Mouse (Mus musculus): ENCODE results near the gene Mpg. TPM values are rescaled to one million over a fixed set of nuclear protein-coding genes. Genes with fewer than 3 reads are reported as not detected.
A peak's percentile ranks its signal among the peaks of the same experiment; 100 is the strongest.

Mpg gene
- total and polyA plus RNA-seq, 3 experiments = 39.1 to 40.3 (median 39.6) TPM

DNA sequence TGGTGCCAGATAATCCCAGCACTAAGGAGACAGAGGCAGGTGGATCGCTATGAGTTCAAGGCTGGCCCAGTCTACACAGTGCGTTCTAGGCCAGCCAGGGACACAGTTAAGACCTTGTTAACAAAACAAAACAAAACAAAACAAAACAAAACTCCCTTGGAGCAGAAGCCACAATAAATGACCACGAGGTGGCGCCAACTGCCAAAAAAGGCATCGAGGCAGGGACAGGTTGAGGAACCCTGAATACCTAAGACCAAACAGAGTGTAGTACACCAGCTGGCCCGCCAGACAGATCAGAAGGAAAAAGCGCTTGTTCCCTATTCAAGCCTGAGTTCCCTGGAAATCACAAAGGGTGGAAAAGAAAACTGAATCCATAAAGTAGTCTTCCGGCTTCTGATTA is 9.5 kb upstream of the Mpg start:
- no peak overlapping the region for H3K4me3 ChIP-seq (replicated peaks in 1 of 3; ENCODE audit: low read depth in 2 of 3, low read length in 2 of 3, poor library complexity in 1 of 3)
- peaks cover 39 to 72% of the 10 kb centered on the region in 2 experiments for H3K36me3 ChIP-seq (replicated peaks in 1 of 2; ENCODE audit: control insufficient read depth in 1 of 2, insufficient read depth in 1 of 2, low read length in 1 of 2)
- peak; percentile 88 for DNase-seq (ENCODE audit: extremely low read depth)
- no peak overlapping the region for H3K9ac ChIP-seq (ENCODE audit: insufficient read depth, low read depth)
- dilution Hi-C loops (cut with MboI; ENCODE audit: extremely low pct_ligation_motif_present, extremely low pct_unique_long_range_greater_than_20kb, low sequenced_read_pairs) = no loop called here
- no peaks in the 10 kb centered on the region for H3K79me2 ChIP-seq (replicated peaks; ENCODE audit: control insufficient read depth, extremely low read depth, insufficient read depth, poor library complexity, severe bottlenecking)
- no peaks in the 10 kb centered on the region for H3K9me3 ChIP-seq (replicated peaks; ENCODE audit: low read length)
- no peak overlapping the region for H3K27ac ChIP-seq (ENCODE audit: insufficient read depth, low read depth)
- H3K27me3 ChIP-seq (replicated peaks) = no peaks in the 10 kb centered on the region
- TF ChIP-seq RAD21 (IDR thresholded peaks at IDR 0.05; ENCODE audit: low read depth, low read length) = peak; percentile 93
- TF ChIP-seq MXI1 (IDR thresholded peaks at IDR 0.05; ENCODE audit: low read depth, low read length) = no peak
- TF ChIP-seq ZC3H11A (IDR thresholded peaks at IDR 0.05; ENCODE audit: low read depth, low read length) = peak; percentile 69
- no peak for TF ChIP-seq JUN (IDR thresholded peaks at IDR 0.05; ENCODE audit: insufficient read depth, low read depth, low read length)
- TF ChIP-seq CTCF (conservative IDR thresholded peaks at IDR 0.05 in 1 of 2, IDR thresholded peaks at IDR 0.05 in 1 of 2; ENCODE audit: low read depth in 2 of 2, low read length in 2 of 2) = peak; percentile 50 to 97
- peak; percentile 27; the same call in 1 of the 2 replicates for TF ChIP-seq MEF2A (IDR thresholded peaks at IDR 0.05; ENCODE audit: borderline replicate concordance, low read depth, low read length)
- TF ChIP-seq SIN3A (IDR thresholded peaks at IDR 0.05; ENCODE audit: low read length) = no peak
- TF ChIP-seq IRF4 (IDR thresholded peaks at IDR 0.05; ENCODE audit: low read depth, low read length) = peak; percentile 43; the same call in 1 of the 2 replicates
- peak; percentile 98 for TF ChIP-seq SMC3 (IDR thresholded peaks at IDR 0.05; ENCODE audit: low read depth, low read length)
- TF ChIP-seq BHLHE40 (IDR thresholded peaks at IDR 0.05; ENCODE audit: low read depth, low read length) = no peak
- H3K4me2 ChIP-seq (ENCODE audit: insufficient read depth, low read depth, poor library complexity, severe bottlenecking) = no peak overlapping the region
- H3K4me1 ChIP-seq (ENCODE audit: control insufficient read depth in 1 of 2, insufficient read depth in 2 of 2) = peaks cover 4 to 43% of the 10 kb centered on the region in 2 experiments; a peak in 3 of 4 replicates
- in situ Hi-C loops (cut with MboI; ENCODE audit: low pct_ligation_motif_present, low pct_unique_long_range_greater_than_20kb, low sequenced_read_pairs) = no loop called here

GRCm38 (mm10) chr11:32218501-32219050 is 7.7 kb upstream of the Mpg start:
- peaks cover 12 to 57% of the 10 kb centered on the region in 2 experiments for H3K4me1 ChIP-seq (ENCODE audit: control insufficient read depth in 1 of 2, insufficient read depth in 2 of 2)
- no peak for TF ChIP-seq ZMIZ1 (IDR thresholded peaks at IDR 0.05; ENCODE audit: low read depth, low read length)
- TF ChIP-seq JUND (conservative IDR thresholded peaks at IDR 0.05; ENCODE audit: low read depth, low read length) = no peak
- TF ChIP-seq GABPA (IDR thresholded peaks at IDR 0.05; ENCODE audit: insufficient replicate concordance, low read depth, low read length) = no peak
- no peak for TF ChIP-seq CHD2 (IDR thresholded peaks at IDR 0.05; ENCODE audit: low read length)
- TF ChIP-seq UBTF (IDR thresholded peaks at IDR 0.05; ENCODE audit: low read depth, low read length) = no peak
- no peak for TF ChIP-seq ELF1 (IDR thresholded peaks at IDR 0.05; ENCODE audit: low read depth, low read length)
- no peak for TF ChIP-seq NELFE (IDR thresholded peaks at IDR 0.05; ENCODE audit: low read depth, low read length)
- no peak for TF ChIP-seq MYC (IDR thresholded peaks at IDR 0.05; ENCODE audit: low read depth, low read length)
- TF ChIP-seq SMC3 (IDR thresholded peaks at IDR 0.05; ENCODE audit: low read depth, low read length) = no peak
- TF ChIP-seq RCOR1 (conservative IDR thresholded peaks at IDR 0.05; ENCODE audit: low read depth, low read length) = no peak
- TF ChIP-seq E2F4 (IDR thresholded peaks at IDR 0.05; ENCODE audit: insufficient replicate concordance, low read depth, low read length) = no peak
- TF ChIP-seq NRF1 (IDR thresholded peaks at IDR 0.05; ENCODE audit: low read depth, low read length) = no peak
- TF ChIP-seq POLR2AphosphoS2 (IDR thresholded peaks at IDR 0.05; ENCODE audit: low read depth, low read length) = no peak
- TF ChIP-seq POLR2A (IDR thresholded peaks at IDR 0.05; ENCODE audit: low read depth, low read length) = no peak
- no peak for TF ChIP-seq USF1 (IDR thresholded peaks at IDR 0.05; ENCODE audit: low read depth, low read length)
- no peak for TF ChIP-seq JUN (IDR thresholded peaks at IDR 0.05; ENCODE audit: insufficient read depth, low read depth, low read length)
- TF ChIP-seq ZC3H11A (IDR thresholded peaks at IDR 0.05; ENCODE audit: low read depth, low read length) = no peak
- no peaks in the 10 kb centered on the region for H3K79me2 ChIP-seq (replicated peaks; ENCODE audit: control insufficient read depth, extremely low read depth, insufficient read depth, poor library complexity, severe bottlenecking)
- H3K4me3 ChIP-seq (replicated peaks in 1 of 3; ENCODE audit: low read depth in 2 of 3, low read length in 2 of 3, poor library complexity in 1 of 3) = no peak overlapping the region
- no peak for DNase-seq (ENCODE audit: extremely low read depth)
- H3K36me3 ChIP-seq (replicated peaks in 1 of 2; ENCODE audit: control insufficient read depth in 1 of 2, insufficient read depth in 1 of 2, low read length in 1 of 2) = peaks cover 22 to 54% of the 10 kb centered on the region in 2 experiments
- no peak overlapping the region for H3K4me2 ChIP-seq (ENCODE audit: insufficient read depth, low read depth, poor library complexity, severe bottlenecking)
- peaks cover 4% of the 10 kb centered on the region for H3K27me3 ChIP-seq (replicated peaks)
- in situ Hi-C loops (cut with MboI; ENCODE audit: low pct_ligation_motif_present, low pct_unique_long_range_greater_than_20kb, low sequenced_read_pairs) (no loop called here), dilution Hi-C loops (cut with MboI; ENCODE audit: extremely low pct_ligation_motif_present, extremely low pct_unique_long_range_greater_than_20kb, low sequenced_read_pairs) (no loop called here)
- H3K9me3 ChIP-seq (replicated peaks; ENCODE audit: low read length) = peaks cover 3% of the 10 kb centered on the region
- H3K27ac ChIP-seq (ENCODE audit: insufficient read depth, low read depth) = no peak overlapping the region
- no peak overlapping the region for H3K9ac ChIP-seq (ENCODE audit: insufficient read depth, low read depth)

Data from CH12.LX (cell line).